ENCODE assay signal across 8 mouse cellular contexts in the genomic region with DNA sequence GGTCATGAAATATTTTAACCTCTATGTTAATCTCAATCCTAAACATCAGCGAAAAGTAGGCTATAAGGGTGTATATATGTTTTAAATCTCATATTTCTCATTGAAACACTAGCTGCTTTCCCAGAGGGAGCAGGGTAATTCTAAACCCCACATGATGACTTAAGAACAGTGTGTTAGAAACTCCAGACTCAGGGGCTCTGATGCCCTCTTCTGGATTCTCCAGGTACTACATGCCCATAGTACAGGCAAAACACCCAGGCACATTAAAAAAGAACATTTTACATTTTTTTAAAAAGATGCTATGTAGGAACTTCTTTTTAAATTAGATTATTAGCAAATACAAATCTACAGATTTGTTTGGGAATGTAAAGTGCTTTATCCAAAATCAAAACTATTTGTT. TPM values are rescaled to one million over a fixed set of nuclear protein-coding genes. Genes with fewer than 3 reads are reported as not detected.
A peak's percentile ranks its signal among the peaks of the same experiment; 100 is the strongest.
DNase-seq lines count a peak whose midpoint lies in the region; ATAC-seq lines count a peak whose summit lies in the region.

No protein-coding gene starts in this region.

- no peak for ATAC-seq in midbrain, embryonic 13.5 days

- DNase-seq in midbrain, embryonic 10.5 days (ENCODE audit: low spot score), result peak; percentile 48
- DNase-seq in adrenal gland, adult 18-20 months (ENCODE audit: low spot score in 2 of 2), result peak; percentile 35 to 52
- peak; percentile 68 for DNase-seq in embryo, embryonic 11.5 days (ENCODE audit: low read depth, low spot score)
- peak; percentile 80 for DNase-seq in heart, postnatal 4 days
- peak; percentile 75 to 81 for DNase-seq in left cerebral cortex, postnatal 25 days (ENCODE audit: low spot score in 2 of 2)
- peak; percentile 58 for DNase-seq in ovary, postnatal 14 days (ENCODE audit: low spot score)
- peak; percentile 77 for DNase-seq in thymus, postnatal 4 days

- no peaks in the 10 kb centered on the region for H3K27me3 ChIP-seq in midbrain, embryonic 10.5 days (ENCODE audit: low read depth, poor library complexity, severe bottlenecking)
- H3K27me3 ChIP-seq in midbrain, embryonic 13.5 days, result no peaks in the 10 kb centered on the region

- no peaks in the 10 kb centered on the region for H3K9me3 ChIP-seq in midbrain, embryonic 10.5 days (replicated peaks)
- no peaks in the 10 kb centered on the region for H3K9me3 ChIP-seq in midbrain, embryonic 13.5 days

- peaks cover 27% of the 10 kb centered on the region for H3K4me1 ChIP-seq in midbrain, embryonic 10.5 days
- peaks cover 29% of the 10 kb centered on the region for H3K4me1 ChIP-seq in midbrain, embryonic 13.5 days (replicated peaks)

- WGBS in midbrain, embryonic 10.5 days, result 39% methylated on average over 1 of the region's 1 CpGs
- WGBS in midbrain, embryonic 13.5 days, result 46% methylated on average over 1 of the region's 1 CpGs

- H3K4me3 ChIP-seq in midbrain, embryonic 10.5 days, result no peak overlapping the region
- H3K4me3 ChIP-seq in midbrain, embryonic 13.5 days (replicated peaks), result no peak overlapping the region

- H3K4me2 ChIP-seq in midbrain, embryonic 13.5 days (replicated peaks), result no peak overlapping the region

- H3K27ac ChIP-seq in midbrain, embryonic 10.5 days (replicated peaks), result no peak overlapping the region
- no peak overlapping the region for H3K27ac ChIP-seq in midbrain, embryonic 13.5 days

- no peak overlapping the region for H3K9ac ChIP-seq in midbrain, embryonic 13.5 days (replicated peaks)

- intact Hi-C loops in left cerebral cortex, postnatal 25 days (cut with DNase I), result loop anchor here (5.0 kb wide), 1 partner anchor 121 kb away; no protein-coding TSS in a partner anchor

- peaks cover 28% of the 10 kb centered on the region for H3K36me3 ChIP-seq in midbrain, embryonic 10.5 days
- peaks cover 6% of the 10 kb centered on the region for H3K36me3 ChIP-seq in midbrain, embryonic 13.5 days

RNA-seq across cellular contexts. Expression of gene D030056L22Rik, which starts 3.4 kb away (rescaled TPM):
- 49.6 and 50.8 TPM in 2 replicates for polyA plus RNA-seq in midbrain, embryonic 10.5 days (2016; fragmentation: Nextera tagmentation; extraction: Ambion mirVana)
- 57.5 and 63.1 TPM in 2 replicates for polyA plus RNA-seq in midbrain, embryonic 13.5 days (2015; fragmentation: Nextera tagmentation; extraction: Ambion mirVana)
- 10 to 100 TPM; 12.8 to 13.4 TPM for total RNA-seq in adrenal gland, adult 18-20 months (2021)
- 10 to 100 TPM; 14.4 to 15.7 TPM for total RNA-seq in heart, postnatal 4 days (2021)
- 10 to 100 TPM; 20.3 to 22.1 TPM for total RNA-seq in left cerebral cortex, postnatal 25 days (2021)

RNA-seq across cellular contexts. Expression of gene Trpm6, which starts 33.4 kb away (rescaled TPM):
- polyA plus RNA-seq in midbrain, embryonic 10.5 days (2016; fragmentation: Nextera tagmentation; extraction: Ambion mirVana), result 0.38 and 0.67 TPM in 2 replicates
- 0.36 and 0.43 TPM in 2 replicates for polyA plus RNA-seq in midbrain, embryonic 13.5 days (2015; fragmentation: Nextera tagmentation; extraction: Ambion mirVana)
- not detected for total RNA-seq in adrenal gland, adult 18-20 months (2021)
- under 1 TPM; 0.36 to 0.45 TPM for total RNA-seq in heart, postnatal 4 days (2021)
- total RNA-seq in left cerebral cortex, postnatal 25 days (2021), result under 1 TPM; 0.48 to 0.50 TPM

RNA-seq across cellular contexts. Expression of gene Carnmt1, which starts 45.8 kb away (rescaled TPM):
- polyA plus RNA-seq in midbrain, embryonic 10.5 days (2016; fragmentation: Nextera tagmentation; extraction: Ambion mirVana), result 24.0 and 26.8 TPM in 2 replicates
- 13.2 and 14.7 TPM in 2 replicates for polyA plus RNA-seq in midbrain, embryonic 13.5 days (2015; fragmentation: Nextera tagmentation; extraction: Ambion mirVana)
- 10 to 100 TPM; 22.8 to 25.0 TPM for total RNA-seq in adrenal gland, adult 18-20 months (2021)
- total RNA-seq in heart, postnatal 4 days (2021), result 10 to 100 TPM; 19.0 to 21.6 TPM
- 10 to 100 TPM; 11.1 to 11.6 TPM for total RNA-seq in left cerebral cortex, postnatal 25 days (2021)
